Mouse (Mus musculus) Muller cell, postnatal 12 days (primary cell): ENCODE results near the gene Bsg.
"Not testable (repeated sequence)": the region's sequence is repeated elsewhere in the genome, so short reads cannot be mapped to it uniquely, and the experiment has no call there.

Experiments
- DNase-seq: peaks from one replicate; pipeline ENCODE4 v3.0.0-alpha.2; 2015; ENCODE audit errors: inconsistent ontology term

The Bsg gene

DNA sequence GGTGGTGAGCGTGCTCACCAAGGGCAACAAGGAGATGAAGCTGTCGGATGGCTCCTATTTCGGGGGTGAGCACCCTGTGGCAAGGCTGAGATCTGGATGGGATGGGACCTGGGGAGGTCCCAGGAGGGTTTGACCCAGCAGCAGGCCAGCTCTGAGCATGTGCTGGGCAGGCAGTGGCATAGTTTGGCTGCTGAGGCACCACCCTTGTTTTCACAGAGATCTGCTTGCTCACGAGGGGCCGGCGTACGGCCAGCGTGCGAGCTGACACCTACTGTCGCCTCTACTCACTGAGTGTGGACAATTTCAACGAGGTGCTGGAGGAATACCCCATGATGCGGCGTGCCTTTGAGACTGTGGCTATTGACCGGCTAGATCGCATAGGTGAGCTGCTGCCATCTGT is 29.6 kb downstream of the Bsg start:
- DNase-seq: no peak

DNA sequence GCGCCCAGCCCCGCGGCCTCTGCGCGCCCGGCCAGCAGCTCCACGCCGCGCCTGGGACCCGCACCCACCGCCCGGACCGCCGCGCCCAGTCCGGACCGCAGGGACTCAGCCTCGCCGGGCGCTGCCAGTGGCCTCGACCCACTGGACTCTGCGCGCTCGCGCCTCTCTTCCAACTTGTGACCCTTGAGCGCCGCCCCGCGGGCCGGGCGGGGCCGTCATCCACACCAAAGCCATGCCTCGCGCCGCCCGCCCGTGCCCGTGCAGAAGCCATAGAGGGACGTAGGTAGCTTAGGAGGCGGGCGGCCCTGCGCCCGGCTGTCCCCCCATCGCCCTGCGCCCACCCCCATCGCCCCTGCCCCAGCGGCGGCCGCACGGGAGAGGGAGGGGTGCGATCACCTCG is 31.1 kb downstream of the Bsg start:
- no peak for DNase-seq

- DNase-seq: no peak
Observed at GRCm38 (mm10) chr10:79736706-79737105, 32.4 kb downstream of the Bsg start.

GRCm38 (mm10) chr10:79738259-79738658 is 34.0 kb downstream of the Bsg start:
- no peak for DNase-seq

- no peak for DNase-seq
Observed at GRCm38 (mm10) chr10:79739234-79739633, 34.9 kb downstream of the Bsg start.

GRCm38 (mm10) chr10:79740863-79741262 is 36.6 kb downstream of the Bsg start:
- DNase-seq: no peak

GRCm38 (mm10) chr10:79743161-79743560 is 38.9 kb downstream of the Bsg start:
- no peak for DNase-seq

DNA sequence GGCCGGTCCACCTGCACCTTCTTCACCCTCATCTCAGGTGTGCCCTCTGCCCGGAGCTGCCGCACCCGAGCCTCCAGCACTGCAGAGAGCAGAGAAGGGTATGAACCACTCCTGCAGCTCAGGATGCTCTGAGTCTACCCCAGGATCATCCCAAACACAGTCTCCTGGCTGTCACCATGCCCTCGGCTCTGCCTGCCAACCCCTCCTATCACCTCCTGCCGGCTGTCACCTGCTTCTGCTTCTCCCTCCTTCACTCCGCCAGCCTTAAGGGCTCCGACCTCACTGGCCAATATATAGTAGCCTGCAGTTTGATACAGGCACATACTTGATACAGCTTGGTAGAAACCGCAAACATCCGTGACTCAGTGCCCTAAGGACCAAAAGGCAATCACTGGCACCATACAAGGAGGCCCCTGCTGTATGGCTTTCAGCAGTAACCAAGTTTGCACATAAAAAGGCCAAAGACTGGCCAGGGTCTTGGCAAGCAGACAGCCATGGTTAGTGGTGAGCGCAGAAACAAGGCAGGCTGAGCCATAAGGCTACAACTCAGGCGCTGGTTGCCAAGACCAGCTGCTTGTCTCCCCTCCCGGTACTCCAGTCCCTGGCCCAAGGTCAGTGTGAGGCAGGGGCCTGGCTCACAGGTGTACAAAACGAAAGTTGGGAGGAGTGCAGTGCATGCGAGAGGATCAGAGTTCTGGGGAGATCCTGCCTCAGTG is 39.5 kb downstream of the Bsg start:
- DNase-seq: no peak

- DNase-seq: no peak
Observed at GRCm38 (mm10) chr10:79745411-79745810, 41.1 kb downstream of the Bsg start.

- peak; percentile 95 for DNase-seq
Observed at GRCm38 (mm10) chr10:79745898-79746773, 41.8 kb downstream of the Bsg start, which contains the start of gene Polrmt. TSS of gene Polrmt (minus strand) at chr10:79746581.

DNA sequence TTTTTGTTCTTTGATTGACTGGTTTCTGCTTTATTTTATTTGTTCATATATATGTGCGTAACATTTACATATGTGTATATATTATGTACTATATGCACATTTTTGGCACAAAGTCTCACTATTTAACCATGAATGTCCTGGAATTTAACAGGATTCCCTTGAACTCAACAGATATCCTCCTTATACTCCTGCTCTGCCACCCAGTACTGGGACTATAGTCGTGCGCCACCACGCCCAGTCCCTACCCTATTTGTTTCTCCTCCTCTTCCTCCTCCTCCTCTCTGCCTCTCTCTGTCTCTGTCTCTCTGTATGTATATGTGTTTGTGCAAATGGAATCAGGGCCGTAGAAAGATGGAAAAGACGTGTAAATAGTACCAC is 42.5 kb downstream of the Bsg start:
- DNase-seq: no peak

GRCm38 (mm10) chr10:79748496-79748895 is 44.2 kb downstream of the Bsg start:
- no peak for DNase-seq

DNA sequence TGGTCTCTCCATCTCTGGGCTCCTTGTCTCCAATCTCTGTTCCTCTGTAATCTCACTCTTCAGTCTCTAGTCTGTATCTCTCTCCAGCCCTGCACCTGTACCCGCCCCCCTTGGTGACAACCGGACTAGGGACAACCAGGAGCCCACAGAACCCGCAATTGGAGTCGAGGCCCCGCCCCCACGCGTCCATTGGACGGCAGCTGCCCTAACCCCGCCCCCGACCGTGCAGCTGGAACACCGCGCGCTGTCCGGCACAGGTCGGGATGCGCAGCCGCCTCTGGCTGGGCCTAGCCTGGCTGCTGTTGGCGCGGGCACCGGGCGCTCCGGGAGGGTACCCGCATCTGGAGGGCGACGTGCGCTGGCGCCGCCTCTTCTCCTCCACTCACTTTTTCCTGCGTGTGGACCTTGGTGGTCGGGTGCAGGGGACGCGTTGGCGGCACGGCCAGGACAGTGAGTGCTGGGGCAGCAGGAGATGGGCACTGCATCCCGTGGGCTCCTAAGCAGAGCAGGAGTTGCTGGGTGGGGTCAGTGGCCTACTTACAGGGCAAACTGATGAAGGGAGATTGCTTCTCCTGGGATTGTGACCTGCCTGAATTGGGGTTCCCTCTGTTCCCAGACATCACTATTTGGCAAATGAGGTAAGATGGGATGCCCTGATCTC is 50.7 kb downstream of the Bsg start, which contains the start of gene Fgf22:
Gene Fgf22 (plus strand): TSS at position 221 of the 661 bp plus-strand sequence.
- DNase-seq: peak; percentile 77

GRCm38 (mm10) chr10:79755854-79756253 is 51.6 kb downstream of the Bsg start:
- no peak for DNase-seq

DNA sequence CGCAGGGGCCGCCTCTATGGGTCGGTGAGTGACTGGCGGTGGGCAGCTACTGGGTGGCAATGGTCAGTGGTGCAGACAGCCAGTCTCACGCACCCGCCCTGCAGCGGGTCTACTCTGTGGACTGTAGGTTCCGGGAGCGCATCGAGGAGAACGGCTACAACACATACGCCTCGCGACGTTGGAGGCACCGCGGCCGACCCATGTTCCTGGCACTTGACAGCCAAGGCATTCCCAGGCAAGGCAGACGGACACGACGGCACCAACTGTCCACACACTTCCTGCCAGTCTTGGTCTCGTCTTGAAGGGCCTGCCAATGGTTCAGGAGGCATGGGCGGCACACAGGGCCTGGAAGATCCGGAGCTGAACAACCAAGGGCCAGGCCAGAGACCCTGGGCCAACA is 52.4 kb downstream of the Bsg start:
- DNase-seq: no peak

- not testable (repeated sequence) for DNase-seq
Observed at GRCm38 (mm10) chr10:79759675-79760074, 55.4 kb downstream of the Bsg start.

DNA sequence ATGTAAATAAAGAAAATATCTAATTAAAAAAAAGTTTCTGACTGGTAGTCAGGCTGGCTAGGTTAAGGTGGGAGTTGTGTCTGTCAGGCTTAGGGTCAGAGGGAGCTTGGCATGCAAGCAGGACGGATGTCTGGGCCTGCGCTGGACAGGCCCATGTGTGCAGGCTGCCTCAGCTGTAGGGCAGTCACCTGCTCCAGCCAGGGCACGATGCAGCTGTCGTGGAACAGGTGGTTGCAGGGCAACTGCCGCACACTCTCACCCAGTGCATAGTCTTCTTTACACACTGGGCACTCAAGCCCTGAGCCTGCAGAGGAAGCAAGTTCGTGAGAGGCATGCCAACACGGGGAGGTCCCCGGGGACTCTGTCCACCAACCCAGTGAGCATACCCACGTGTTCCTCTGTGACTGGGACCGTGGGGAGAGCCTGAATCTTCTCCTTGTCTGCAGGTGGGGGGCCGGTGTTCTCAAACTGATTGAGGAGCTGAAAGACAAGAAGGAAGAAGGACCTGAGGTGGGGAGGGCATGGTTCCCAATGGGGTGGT is 56.4 kb downstream of the Bsg start:
- DNase-seq: no peak
